Mouse (Mus musculus): ENCODE results near the gene Ptprd. TPM values are rescaled to one million over a fixed set of nuclear protein-coding genes. Genes with fewer than 3 reads are reported as not detected.

Gene Ptprd
- polyA plus RNA-seq, 1 experiment from 2014 or later: 41.8 TPM

GRCm38 (mm10) chr4:75968618-75969017 lies 2243.1 kb downstream of the Ptprd start:
- Histone ChIP-seq H3K4me2 (replicated peaks) (no peak overlapping the region), H3K9me3 (no peaks in the 10 kb centered on the region), H3K27me3 (no peaks in the 10 kb centered on the region), H3K4me1 (no peaks in the 10 kb centered on the region), H3K9ac (no peak overlapping the region), H3K4me3 (no peak overlapping the region), H3K27ac (no peak overlapping the region), H3K36me3 (no peaks in the 10 kb centered on the region)
- 80% methylated on average over 2 of the region's 2 CpGs for WGBS
- no peak for ATAC-seq (ENCODE audit: insufficient number of reproducible peaks, insufficient read depth, low FRiP score, low TSS enrichment)

GRCm38 (mm10) chr4:75965810-75966209 lies 2246.0 kb downstream of the Ptprd start:
- Histone ChIP-seq H3K27me3 (no peaks in the 10 kb centered on the region), H3K9ac (no peak overlapping the region), H3K4me1 (no peaks in the 10 kb centered on the region), H3K4me3 (no peak overlapping the region), H3K36me3 (no peaks in the 10 kb centered on the region), H3K4me2 (replicated peaks) (no peak overlapping the region), H3K9me3 (no peaks in the 10 kb centered on the region), H3K27ac (no peak overlapping the region)
- WGBS: 70% methylated on average over 3 of the region's 3 CpGs
- no peak for ATAC-seq (ENCODE audit: insufficient number of reproducible peaks, insufficient read depth, low FRiP score, low TSS enrichment)

GRCm38 (mm10) chr4:75962916-75963315 lies 2248.8 kb downstream of the Ptprd start:
- no peaks in the 10 kb centered on the region for H3K4me1 ChIP-seq
- WGBS: 89% methylated on average over 2 of the region's 2 CpGs
- no peak overlapping the region for H3K9ac ChIP-seq
- no peaks in the 10 kb centered on the region for H3K9me3 ChIP-seq
- H3K36me3 ChIP-seq: no peaks in the 10 kb centered on the region
- no peak overlapping the region for H3K27ac ChIP-seq
- no peak overlapping the region for H3K4me3 ChIP-seq
- H3K4me2 ChIP-seq (replicated peaks): no peak overlapping the region
- ATAC-seq (ENCODE audit: insufficient number of reproducible peaks, insufficient read depth, low FRiP score, low TSS enrichment): no peak
- H3K27me3 ChIP-seq: no peaks in the 10 kb centered on the region

- no peaks in the 10 kb centered on the region for H3K36me3 ChIP-seq
- no peaks in the 10 kb centered on the region for H3K9me3 ChIP-seq
- WGBS: 63% methylated on average over 2 of the region's 2 CpGs
- H3K4me2 ChIP-seq (replicated peaks): no peak overlapping the region
- no peaks in the 10 kb centered on the region for H3K27me3 ChIP-seq
- H3K4me1 ChIP-seq: no peaks in the 10 kb centered on the region
- no peak overlapping the region for H3K4me3 ChIP-seq
- no peak for ATAC-seq (ENCODE audit: insufficient number of reproducible peaks, insufficient read depth, low FRiP score, low TSS enrichment)
- H3K9ac ChIP-seq: no peak overlapping the region
- no peak overlapping the region for H3K27ac ChIP-seq
Observed at GRCm38 (mm10) chr4:75961865-75962264, 2249.9 kb downstream of the Ptprd start.

GRCm38 (mm10) chr4:75953349-75954060 lies 2258.3 kb downstream of the Ptprd start:
- no peaks in the 10 kb centered on the region for H3K27me3 ChIP-seq
- no peaks in the 10 kb centered on the region for H3K4me1 ChIP-seq
- H3K27ac ChIP-seq: no peak overlapping the region
- 81% methylated on average over 6 of the region's 6 CpGs for WGBS
- no peak overlapping the region for H3K4me3 ChIP-seq
- no peak for ATAC-seq (ENCODE audit: insufficient number of reproducible peaks, insufficient read depth, low FRiP score, low TSS enrichment)
- H3K9me3 ChIP-seq: no peaks in the 10 kb centered on the region
- peaks cover 19% of the 10 kb centered on the region for H3K36me3 ChIP-seq
- H3K4me2 ChIP-seq (replicated peaks): no peak overlapping the region
- no peak overlapping the region for H3K9ac ChIP-seq

- no peak for ATAC-seq (ENCODE audit: insufficient number of reproducible peaks, insufficient read depth, low FRiP score, low TSS enrichment)
- no peak overlapping the region for H3K9ac ChIP-seq
- H3K9me3 ChIP-seq: no peaks in the 10 kb centered on the region
- H3K4me2 ChIP-seq (replicated peaks): no peak overlapping the region
- no peaks in the 10 kb centered on the region for H3K27me3 ChIP-seq
- H3K4me1 ChIP-seq: no peaks in the 10 kb centered on the region
- WGBS: 86% methylated on average over 4 of the region's 4 CpGs
- no peak overlapping the region for H3K4me3 ChIP-seq
- no peak overlapping the region for H3K27ac ChIP-seq
- H3K36me3 ChIP-seq: peaks cover 19% of the 10 kb centered on the region
Observed at GRCm38 (mm10) chr4:75950582-75950981, 2261.2 kb downstream of the Ptprd start.

- Histone ChIP-seq H3K9me3 (no peaks in the 10 kb centered on the region), H3K36me3 (no peaks in the 10 kb centered on the region), H3K27me3 (no peaks in the 10 kb centered on the region), H3K27ac (no peak overlapping the region), H3K9ac (no peak overlapping the region), H3K4me2 (replicated peaks) (no peak overlapping the region), H3K4me1 (no peaks in the 10 kb centered on the region), H3K4me3 (no peak overlapping the region)
- ATAC-seq (ENCODE audit: insufficient number of reproducible peaks, insufficient read depth, low FRiP score, low TSS enrichment): no peak
- 42% methylated on average over 4 of the region's 4 CpGs for WGBS
Observed at GRCm38 (mm10) chr4:75894871-75895270, 2316.9 kb downstream of the Ptprd start.

Small RNA genes lying within 50 kb of the gene (microRNA-seq; reads per million reads assigned to microRNA genes)
- gene Gm23159: not detected
